Mouse (Mus musculus) erythroblast, embryonic 14.5 days (primary cell): ENCODE measurements around the gene Gpr171.

ENCODE experiments used
- GATA1 ChIP-seq: IDR thresholded peaks from 2 replicates; pipeline ENCODE4 v1.6.1; 2012; ENCODE audit warnings: low read length, inconsistent platforms, mixed read lengths
- TAL1 ChIP-seq: IDR thresholded peaks from 3 replicates; pipeline ENCODE4 v1.6.1; 2012; ENCODE audit warnings: low read length, inconsistent platforms, mixed read lengths

DNA sequence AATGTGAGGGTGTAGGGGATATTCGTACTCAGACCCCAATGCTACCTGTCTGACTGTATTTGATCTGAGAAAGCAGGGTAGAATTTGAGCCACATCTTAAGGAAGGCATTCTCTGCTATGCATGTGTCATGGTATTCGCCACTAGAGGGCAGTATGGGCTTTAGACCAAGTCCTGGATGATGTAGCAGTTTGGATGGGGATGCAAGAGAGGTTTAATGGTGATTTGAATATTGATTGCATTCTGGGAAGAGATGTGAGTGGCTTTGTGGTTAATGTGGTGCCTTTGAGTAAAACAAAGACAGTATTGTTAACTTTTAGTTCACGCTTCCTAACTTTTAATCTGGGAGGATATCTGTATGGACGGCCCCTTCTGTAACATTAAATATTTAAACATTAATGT lies 22.3 kb downstream of the Gpr171 start:
- TF ChIP-seq GATA1 (no peak), TAL1 (no peak)
